Mouse (Mus musculus): ENCODE data around the gene Drg1. TPM values are rescaled to one million over a fixed set of nuclear protein-coding genes. Genes with fewer than 3 reads are reported as not detected.
"Not testable (repeated sequence)": the region's sequence is repeated elsewhere in the genome, so short reads cannot be mapped to it uniquely, and the experiment has no call there.

The Drg1 gene
- polyA plus RNA-seq, 1 experiment from 2014 or later = 215 TPM

DNA sequence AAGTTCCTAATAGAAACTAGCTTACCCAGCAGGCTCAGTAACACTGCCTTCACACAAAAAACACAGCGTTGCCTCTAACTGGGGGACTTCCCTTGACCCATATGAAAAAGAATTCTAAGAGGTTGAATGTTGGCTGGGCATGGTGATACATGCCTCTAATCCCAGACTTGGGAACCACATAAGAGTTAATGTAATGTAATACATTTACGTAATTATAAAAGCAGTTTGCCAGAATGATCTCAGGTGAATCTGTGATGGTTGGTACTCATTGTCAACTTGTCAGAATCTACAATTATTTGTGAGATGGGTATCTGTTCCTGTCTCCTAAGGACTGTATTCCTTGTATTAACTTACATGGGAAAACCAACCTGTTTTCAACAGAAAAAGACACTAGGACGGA is 109.2 kb downstream of the Drg1 start:
- H3K4me3 ChIP-seq; ATAC-seq (replicated peaks); H3K27ac ChIP-seq; H3K9ac ChIP-seq; H3K4me1 ChIP-seq; H3K36me3 ChIP-seq (replicated peaks); H3K4me2 ChIP-seq; H3K27me3 ChIP-seq (replicated peaks): not testable (repeated sequence)
- 88% methylated on average over 2 of the region's 3 CpGs for WGBS
- peaks cover 17% of the 10 kb centered on the region for H3K9me3 ChIP-seq

DNA sequence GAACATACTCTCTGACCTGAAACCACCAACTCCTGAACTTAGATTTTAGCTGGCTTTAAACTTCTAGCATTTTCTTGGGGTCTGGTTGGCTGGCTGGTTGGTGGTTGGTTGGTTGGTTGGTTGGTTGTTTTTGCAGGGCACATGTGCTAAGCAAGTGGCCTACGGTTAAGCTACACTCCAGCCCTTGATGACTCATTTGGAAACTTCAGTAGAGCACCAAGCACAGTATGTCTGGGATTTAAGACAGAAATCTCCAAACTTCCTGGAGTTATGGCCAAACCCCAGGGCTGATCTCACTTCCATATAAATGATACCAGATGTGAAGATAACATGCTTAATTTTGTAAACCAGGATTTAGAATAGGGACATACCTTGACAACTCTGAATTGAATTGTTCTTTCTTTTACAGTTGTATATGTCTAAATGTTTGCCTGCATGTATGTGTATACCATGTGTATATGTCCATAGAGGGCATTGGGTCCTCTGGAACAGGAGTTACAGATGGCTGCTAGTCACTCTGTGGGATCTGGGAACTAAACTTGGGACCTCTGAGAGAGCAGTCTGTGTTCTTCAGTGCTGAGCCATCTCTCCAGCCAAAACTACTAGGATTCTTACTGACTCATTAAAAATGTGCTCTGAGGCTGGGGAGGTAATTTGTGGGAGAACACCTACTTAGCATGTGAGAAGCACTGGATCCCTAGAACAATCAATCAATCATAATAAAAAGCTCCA is 112.4 kb downstream of the Drg1 start:
- H3K9ac ChIP-seq; H3K4me3 ChIP-seq; H3K36me3 ChIP-seq (replicated peaks); H3K4me2 ChIP-seq; H3K4me1 ChIP-seq; H3K27ac ChIP-seq; H3K27me3 ChIP-seq (replicated peaks): not testable (repeated sequence)
- H3K9me3 ChIP-seq = peaks cover 16% of the 10 kb centered on the region
- 0 out of 2 replicates have a peak, but pooled peaks have one; percentile 26 for ATAC-seq (replicated peaks)
- WGBS = 82% methylated on average over 1 of the region's 1 CpGs

DNA sequence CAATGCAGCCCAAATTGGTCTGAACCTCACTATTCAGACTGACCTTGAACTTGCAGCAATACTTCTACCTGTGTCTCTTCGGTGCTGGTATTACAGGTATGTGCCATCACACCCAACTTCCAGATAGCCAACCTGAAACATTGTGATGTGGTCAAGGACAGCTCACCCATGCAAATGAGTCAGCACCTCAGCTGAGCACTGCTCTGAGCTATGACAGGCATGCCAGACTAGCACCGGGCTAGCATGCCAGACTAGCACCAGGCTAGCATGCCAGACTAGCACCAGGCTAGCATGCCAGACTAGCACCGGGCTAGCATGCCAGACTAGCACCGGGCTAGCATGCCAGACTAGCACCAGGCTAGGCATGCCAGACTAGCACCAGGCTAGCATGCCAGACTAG is 114.9 kb downstream of the Drg1 start:
- ATAC-seq (replicated peaks) = peak; percentile 35; the same call in 1 of the 2 replicates
- H3K4me2 ChIP-seq; H3K4me3 ChIP-seq; H3K4me1 ChIP-seq; H3K9ac ChIP-seq; H3K27ac ChIP-seq; H3K27me3 ChIP-seq (replicated peaks); H3K36me3 ChIP-seq (replicated peaks): not testable (repeated sequence)
- H3K9me3 ChIP-seq = peaks cover 10% of the 10 kb centered on the region
- WGBS = 91% methylated on average over 4 of the region's 4 CpGs

DNA sequence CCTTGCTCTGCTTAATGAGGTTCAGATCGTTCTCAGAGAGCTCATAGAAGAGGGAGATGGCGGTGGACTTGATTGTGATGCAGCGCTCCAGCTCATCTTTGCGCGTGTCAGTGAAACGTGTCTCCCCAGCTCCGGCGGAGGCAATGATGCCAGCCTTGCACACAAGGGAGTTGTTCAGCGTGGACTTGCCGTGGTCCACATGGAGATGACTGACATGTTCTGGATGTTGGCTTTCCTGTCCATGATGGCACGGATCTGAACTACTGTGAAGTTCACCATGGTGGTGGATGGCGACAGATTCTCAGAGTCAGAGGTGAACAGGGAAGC is 115.6 kb downstream of the Drg1 start:
- H3K9me3 ChIP-seq = peaks cover 10% of the 10 kb centered on the region
- not testable (repeated sequence) for ATAC-seq (replicated peaks); H3K27me3 ChIP-seq (replicated peaks); H3K27ac ChIP-seq; H3K4me2 ChIP-seq; H3K4me3 ChIP-seq; H3K9ac ChIP-seq; H3K36me3 ChIP-seq (replicated peaks); H3K4me1 ChIP-seq
- WGBS = 96% methylated on average over 12 of the region's 12 CpGs

DNA sequence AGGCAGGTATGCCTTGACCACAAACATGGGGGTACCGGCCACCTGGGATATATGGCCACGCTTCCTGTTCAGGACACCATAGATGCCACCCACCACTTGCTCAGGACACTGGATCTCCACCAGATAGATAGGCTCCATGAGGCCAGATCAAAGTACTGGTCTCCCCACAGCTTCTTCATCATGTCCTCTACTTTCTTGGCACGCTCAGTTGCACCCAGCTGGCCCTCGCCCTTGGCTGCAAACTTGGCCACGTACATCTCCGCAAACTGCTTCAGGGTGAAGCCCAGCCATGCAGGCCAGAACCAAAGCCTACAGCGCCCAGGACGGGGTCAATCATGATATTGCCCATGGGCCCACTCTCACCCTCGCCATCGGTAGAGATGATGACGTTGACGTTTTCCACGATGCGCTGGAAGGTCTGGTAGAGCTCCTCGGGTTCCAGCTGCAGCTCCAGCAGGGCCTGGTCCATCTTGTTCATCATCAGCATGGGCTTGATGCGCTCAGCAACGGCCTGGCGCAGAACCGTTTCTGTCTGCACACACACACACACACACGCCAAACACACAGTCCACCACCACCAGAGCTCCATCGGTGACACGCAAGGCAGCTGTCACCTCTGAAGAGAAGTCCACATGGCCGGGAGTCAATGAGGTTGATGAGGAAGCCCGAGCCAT is 116.1 kb downstream of the Drg1 start:
- 96% methylated on average over 24 of the region's 24 CpGs for WGBS
- not testable (repeated sequence) for H3K36me3 ChIP-seq (replicated peaks); H3K4me3 ChIP-seq; H3K9ac ChIP-seq; ATAC-seq (replicated peaks); H3K4me1 ChIP-seq; H3K27me3 ChIP-seq (replicated peaks); H3K4me2 ChIP-seq; H3K27ac ChIP-seq
- peaks cover 10% of the 10 kb centered on the region for H3K9me3 ChIP-seq

DNA sequence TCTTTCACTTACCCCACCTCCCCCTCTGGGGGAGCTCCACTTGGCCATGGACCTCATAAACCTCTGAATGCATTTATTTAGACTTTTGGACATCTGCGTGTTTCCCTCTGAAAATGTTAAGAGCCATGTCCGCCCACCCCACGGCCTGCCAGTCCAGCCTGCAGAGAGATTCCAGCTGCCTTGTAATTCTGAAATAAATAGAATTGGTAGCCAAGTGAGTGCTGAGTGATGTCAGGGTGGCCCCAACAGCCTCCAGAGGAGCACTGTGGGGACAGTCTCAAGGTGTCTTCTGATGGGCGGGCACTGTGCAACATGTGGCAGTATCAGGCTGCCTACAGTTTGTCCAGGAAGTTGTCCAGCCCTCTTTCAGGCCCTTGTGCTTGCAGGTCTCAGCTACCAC is 116.7 kb downstream of the Drg1 start:
- H3K4me3 ChIP-seq; H3K9ac ChIP-seq; H3K27ac ChIP-seq; H3K36me3 ChIP-seq (replicated peaks); ATAC-seq (replicated peaks); H3K4me1 ChIP-seq; H3K27me3 ChIP-seq (replicated peaks); H3K4me2 ChIP-seq: not testable (repeated sequence)
- 95% methylated on average over 4 of the region's 4 CpGs for WGBS
- peaks cover 10% of the 10 kb centered on the region for H3K9me3 ChIP-seq

DNA sequence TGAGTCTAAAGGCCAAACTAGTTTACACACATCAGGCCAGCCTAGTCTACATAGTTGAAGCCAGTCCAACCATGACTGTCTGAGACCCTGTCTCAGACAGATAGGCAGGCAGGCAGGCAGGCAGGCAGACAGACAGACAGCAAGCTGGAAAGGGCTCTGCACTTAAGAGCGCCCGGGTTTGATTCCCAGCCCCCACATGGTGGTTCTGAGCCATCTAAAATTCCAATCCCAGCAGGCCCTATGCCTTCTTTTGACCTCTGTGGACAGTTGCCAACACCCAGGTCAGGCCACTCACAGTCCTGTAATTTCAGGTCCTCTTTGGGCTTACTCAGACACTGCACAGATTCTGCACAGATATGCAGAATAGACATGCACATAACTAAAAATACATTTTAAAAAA is 119.4 kb downstream of the Drg1 start:
- H3K4me3 ChIP-seq; H3K4me1 ChIP-seq; H3K36me3 ChIP-seq (replicated peaks); ATAC-seq (replicated peaks); H3K4me2 ChIP-seq; H3K27ac ChIP-seq; H3K9me3 ChIP-seq; H3K27me3 ChIP-seq (replicated peaks); H3K9ac ChIP-seq: not testable (repeated sequence)
- WGBS = 89% methylated on average over 2 of the region's 2 CpGs

DNA sequence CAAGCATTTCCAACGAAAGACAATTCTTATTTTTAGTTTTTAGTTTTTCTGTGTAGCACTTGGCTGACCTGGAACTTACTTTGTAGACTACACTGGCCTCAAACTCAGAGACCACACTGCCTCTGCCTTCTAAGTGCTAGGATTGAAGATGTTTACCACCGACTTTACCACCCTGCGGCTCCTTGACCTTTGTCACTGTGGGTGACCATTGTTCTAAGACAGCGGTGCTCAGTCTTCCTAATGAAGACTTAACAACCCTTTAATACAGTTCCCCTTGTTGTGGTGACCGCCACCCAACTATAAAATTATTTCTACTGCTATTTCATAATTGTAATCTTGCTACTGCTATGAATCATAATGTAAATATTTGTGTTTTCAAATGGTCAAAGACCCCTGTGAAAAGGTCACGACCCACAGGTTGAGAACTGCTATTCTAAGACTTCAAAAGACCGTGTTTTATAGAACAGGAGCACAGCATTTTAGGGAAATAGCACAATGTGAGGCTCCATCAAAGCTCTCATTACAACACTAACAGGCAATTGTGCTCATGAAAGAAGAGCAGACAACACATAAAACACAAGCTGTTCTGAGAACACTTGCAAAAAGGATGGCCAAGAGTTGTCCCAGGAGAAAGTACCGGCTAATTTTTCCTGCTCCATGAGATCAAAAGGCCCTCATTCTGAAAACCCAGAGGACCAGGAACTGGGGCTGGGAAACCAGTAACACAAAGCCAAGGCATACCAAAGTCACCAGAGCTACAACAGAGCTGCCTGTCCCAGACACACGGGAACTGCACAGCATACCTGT is 120.7 kb downstream of the Drg1 start:
- H3K27ac ChIP-seq; H3K9me3 ChIP-seq; H3K36me3 ChIP-seq (replicated peaks); H3K9ac ChIP-seq; H3K4me1 ChIP-seq; ATAC-seq (replicated peaks); H3K4me2 ChIP-seq; H3K4me3 ChIP-seq; H3K27me3 ChIP-seq (replicated peaks): not testable (repeated sequence)
- WGBS = 71% methylated on average over 9 of the region's 9 CpGs

DNA sequence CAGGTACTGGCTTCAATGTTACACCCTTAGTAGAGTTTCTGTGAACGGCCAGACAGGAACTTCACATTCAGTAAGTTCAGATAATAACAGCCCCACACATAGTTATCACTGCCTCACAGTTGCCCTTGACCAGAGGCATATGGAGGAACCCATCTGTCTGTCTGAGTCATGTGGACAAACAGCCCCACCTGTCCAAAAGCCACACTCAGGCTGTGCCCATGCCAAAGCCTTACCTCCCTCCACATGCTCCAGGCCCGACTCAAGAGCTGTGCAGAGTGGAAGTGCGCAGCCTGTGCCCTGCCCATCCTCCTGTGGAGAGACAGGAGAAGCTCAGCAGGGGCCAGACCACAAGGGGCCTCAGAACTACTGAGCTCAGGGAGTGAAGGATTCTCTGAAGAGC is 122.2 kb downstream of the Drg1 start:
- WGBS = 83% methylated on average over 3 of the region's 3 CpGs

DNA sequence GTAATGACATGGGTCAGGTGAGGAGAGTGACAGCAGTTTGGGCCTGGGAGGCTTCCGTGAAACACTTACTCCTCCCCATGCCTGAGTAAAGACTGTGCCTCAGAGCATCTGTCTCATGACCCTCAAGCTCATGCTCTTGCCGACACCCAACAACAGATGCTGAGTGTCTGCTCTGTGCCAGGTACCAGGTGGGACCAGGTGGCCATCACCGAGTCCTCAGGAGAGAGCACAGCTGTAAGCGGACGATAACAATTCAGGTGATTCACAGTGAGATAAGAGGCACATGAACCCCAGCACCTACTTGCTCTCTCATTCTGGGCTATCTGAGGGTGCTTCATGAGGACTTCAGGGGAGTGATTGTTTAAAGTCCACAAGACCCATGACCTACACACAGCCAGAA is 123.8 kb downstream of the Drg1 start:
- not testable (repeated sequence) for H3K4me3 ChIP-seq; H3K27ac ChIP-seq; H3K4me1 ChIP-seq; H3K36me3 ChIP-seq (replicated peaks); H3K4me2 ChIP-seq; H3K9ac ChIP-seq; H3K27me3 ChIP-seq (replicated peaks)
- WGBS = 90% methylated on average over 4 of the region's 5 CpGs
- H3K9me3 ChIP-seq = peaks cover 16% of the 10 kb centered on the region
- ATAC-seq (replicated peaks) = peak; percentile 63

More for the DNA sequence above, 122.2 kb downstream of the Drg1 start:
- not testable (repeated sequence) for H3K4me3 ChIP-seq; H3K4me1 ChIP-seq; ATAC-seq (replicated peaks); H3K27me3 ChIP-seq (replicated peaks); H3K27ac ChIP-seq; H3K9ac ChIP-seq; H3K36me3 ChIP-seq (replicated peaks); H3K9me3 ChIP-seq; H3K4me2 ChIP-seq

DNA sequence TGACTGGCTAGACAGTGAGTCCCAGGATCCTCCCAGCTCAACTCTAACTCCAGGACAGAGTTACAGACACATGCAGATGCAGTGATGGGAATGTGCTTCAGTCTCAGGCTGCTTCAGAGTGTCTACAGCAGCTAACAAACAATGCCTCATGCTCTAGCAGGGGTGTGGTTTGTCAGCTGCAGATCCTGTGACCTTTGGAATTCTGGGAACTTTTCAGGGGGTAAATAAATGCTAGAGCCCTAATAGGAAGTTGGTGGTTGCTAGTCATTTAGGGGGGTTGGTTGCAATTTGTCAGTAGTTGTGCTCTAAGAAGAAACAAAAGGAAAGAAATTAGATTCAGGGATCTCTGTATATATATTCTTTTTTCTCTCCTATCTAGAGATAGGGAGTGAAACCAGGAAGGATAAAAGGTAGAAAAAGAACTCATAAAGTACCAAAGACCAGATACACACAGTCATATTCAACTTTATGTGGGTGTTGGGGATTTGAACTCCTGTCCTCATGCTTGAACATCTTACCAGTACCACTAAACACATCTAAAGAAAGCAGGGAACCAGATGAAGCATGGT is 125.2 kb downstream of the Drg1 start:
- not testable (repeated sequence) for H3K36me3 ChIP-seq (replicated peaks); H3K4me2 ChIP-seq; H3K4me3 ChIP-seq; H3K27ac ChIP-seq; H3K9ac ChIP-seq; H3K27me3 ChIP-seq (replicated peaks); H3K4me1 ChIP-seq; ATAC-seq (replicated peaks)
- peaks cover 20% of the 10 kb centered on the region for H3K9me3 ChIP-seq

DNA sequence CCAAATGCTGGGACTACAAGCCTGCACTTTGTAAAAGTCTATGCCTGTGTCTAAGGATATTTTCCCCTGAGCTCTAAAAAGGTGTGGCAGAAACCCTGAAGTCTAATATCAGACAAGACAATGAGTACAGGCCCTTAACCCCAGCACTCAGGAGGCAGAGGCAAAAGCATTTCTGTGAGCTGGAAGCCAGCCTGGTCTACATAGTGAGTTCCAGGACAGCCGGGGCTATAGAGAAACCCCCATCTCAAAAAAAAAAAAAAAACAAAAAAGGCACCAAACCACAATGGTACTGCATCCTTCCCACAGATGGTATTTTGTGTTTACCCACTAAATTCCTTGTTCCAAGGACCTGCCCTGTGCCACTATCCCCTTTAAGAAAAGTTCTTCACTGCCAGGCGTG is 127.9 kb downstream of the Drg1 start:
- H3K4me3 ChIP-seq; ATAC-seq (replicated peaks); H3K27ac ChIP-seq; H3K36me3 ChIP-seq (replicated peaks); H3K4me2 ChIP-seq; H3K27me3 ChIP-seq (replicated peaks); H3K4me1 ChIP-seq; H3K9ac ChIP-seq: not testable (repeated sequence)
- WGBS = 85% methylated on average over 2 of the region's 2 CpGs
- peaks cover 22% of the 10 kb centered on the region for H3K9me3 ChIP-seq

All from midbrain, embryonic 15.5 days (tissue).